Mouse (Mus musculus) spleen, adult 2 months (tissue): ENCODE data around the gene Soat2.

ENCODE experiments used
- CTCF ChIP-seq: fragments of 200-500 bp; IDR thresholded peaks from 2 replicates; pipeline ENCODE4 v1.5.1; 2011; ENCODE audit warnings: mild to moderate bottlenecking, inconsistent platforms; ENCODE audit not compliant: insufficient read depth, insufficient read length, insufficient replicate concordance; ENCODE audit errors: extremely low read depth
- POLR2A ChIP-seq: fragments of 200-500 bp; IDR thresholded peaks from 2 replicates; pipeline ENCODE4 v1.6.1; 2011; ENCODE audit warnings: low read depth, low read length, inconsistent platforms

DNA sequence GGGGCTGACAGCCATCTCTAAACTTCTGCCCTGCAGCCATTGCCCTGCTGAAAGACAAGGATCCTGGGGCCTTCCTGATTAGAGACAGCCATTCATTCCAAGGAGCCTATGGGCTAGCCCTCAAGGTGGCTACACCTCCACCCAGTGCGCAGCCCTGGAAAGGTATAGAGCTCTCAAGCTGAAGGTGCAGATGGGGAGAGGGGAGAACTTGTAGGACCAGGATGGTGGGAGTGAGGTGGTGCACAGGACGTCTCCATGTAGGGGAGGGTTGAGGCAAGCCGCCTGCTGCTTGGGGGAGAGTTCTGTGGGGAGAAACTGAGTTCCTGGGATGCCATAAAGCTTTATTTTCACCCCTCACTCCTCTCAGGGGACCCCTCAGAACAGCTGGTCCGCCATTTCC lies 36.7 kb upstream of the Soat2 start:
- TF ChIP-seq CTCF: no peak
- no peak for TF ChIP-seq POLR2A
